Mouse (Mus musculus) left cerebral cortex, postnatal 4 days (tissue): ENCODE data around the gene Sema3a. TPM values are rescaled to one million over a fixed set of nuclear protein-coding genes. Genes with fewer than 3 reads are reported as not detected.
"Not testable (repeated sequence)": the region's sequence is repeated elsewhere in the genome, so short reads cannot be mapped to it uniquely, and the experiment has no call there.

Source experiments
- DNase-seq: peaks from one replicate; pipeline ENCODE4 v3.0.0-alpha.2; 2022
- intact Hi-C: fragments of 180-260 bp; cut with DNase I; formaldehyde crosslinking; loops from one replicate; pipeline ENCODE4 v1.15.1; 2025
- total RNA-seq, 2 experiments: library from RNA; stranded (reverse); gene quantifications; 2 replicates each; pipeline ENCODE4 v1.2.3; 2021

Sema3a gene
- total RNA-seq, 2 experiments from 2014 or later, result 39.1 to 39.6 TPM

DNA sequence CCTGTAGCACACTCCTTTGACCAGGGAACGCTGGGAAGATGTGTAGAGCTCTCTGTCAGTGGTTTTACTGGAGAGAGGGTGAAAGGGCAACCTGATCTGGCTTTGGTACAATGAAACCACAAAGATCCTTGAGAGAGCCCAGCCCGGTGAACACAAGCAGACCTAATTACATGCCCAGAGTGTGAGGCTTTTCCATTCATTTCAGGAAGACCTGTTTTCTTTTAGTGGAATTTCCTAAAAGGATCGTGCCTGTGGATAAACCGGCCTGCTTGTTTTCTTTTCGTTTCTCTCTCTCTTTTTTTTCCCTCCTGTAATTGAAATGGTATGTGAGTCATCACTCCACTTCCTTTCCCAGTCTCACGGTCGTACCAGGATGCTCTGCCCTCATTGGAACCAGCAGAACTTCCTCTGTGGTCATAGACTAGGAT is 401.8 kb downstream of the Sema3a start:
- intact Hi-C loops, result no loop called here
- DNase-seq, result no peak

- intact Hi-C loops, result no loop called here
These were observed 404.0 kb downstream of the Sema3a start for GRCm38 (mm10) chr5:13529226-13529625.

DNA sequence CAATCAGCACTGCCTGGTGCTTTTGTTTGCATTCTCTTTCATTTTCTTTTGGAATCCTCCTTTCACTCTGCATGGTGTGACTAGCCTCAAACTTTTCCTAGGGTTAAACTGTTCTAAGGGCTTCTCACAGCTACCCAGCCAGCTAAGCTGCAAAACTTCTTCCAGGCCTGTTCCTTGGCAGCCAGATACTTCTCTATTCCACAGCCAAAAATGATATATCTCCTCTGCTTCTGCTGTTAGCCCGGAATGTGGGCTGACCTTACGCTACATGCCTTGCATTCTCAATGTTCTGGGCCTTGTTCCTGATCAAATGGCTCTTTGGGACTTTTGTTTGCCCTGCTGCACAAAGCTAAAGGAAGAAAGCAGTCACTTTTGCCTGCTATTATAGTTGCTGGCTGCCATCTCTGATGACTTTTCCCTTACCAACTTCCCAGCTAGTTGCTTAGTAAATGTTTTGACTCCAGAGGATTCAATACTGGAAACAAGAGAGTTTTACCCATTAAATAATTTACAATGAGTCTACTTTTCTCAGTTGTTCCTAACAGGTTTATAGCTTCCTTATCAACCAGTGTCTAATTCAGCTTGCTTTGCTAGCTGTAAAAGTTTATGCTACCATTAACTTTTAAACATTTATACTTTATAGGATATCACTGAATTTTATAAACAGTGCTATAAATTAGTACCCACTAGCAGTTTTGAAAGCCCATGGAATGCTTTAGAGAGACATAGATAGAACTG is 422.4 kb downstream of the Sema3a start:
- DNase-seq, result peak; percentile 9
- intact Hi-C loops, result no loop called here

More at GRCm38 (mm10) chr5:13529226-13529625, 404.0 kb downstream of the Sema3a start:
- peak; percentile 1 for DNase-seq

DNA sequence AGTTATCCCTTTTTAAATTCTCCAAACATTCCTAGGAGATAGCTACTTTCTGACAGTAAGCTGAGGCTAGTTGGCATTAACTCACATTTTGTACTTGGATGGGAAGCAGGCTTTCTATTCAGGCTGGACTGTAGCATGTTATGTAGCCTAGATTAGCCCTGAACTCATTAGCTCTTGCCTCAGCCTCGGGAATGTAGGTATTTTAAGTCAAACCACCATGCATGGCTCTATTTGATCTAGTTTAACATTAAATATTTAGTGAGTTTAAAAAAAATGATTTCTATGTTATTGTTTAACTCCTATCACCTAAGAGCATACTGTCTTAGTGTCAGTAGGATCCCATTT is 423.0 kb downstream of the Sema3a start:
- no peak for DNase-seq
- intact Hi-C loops, result no loop called here

DNA sequence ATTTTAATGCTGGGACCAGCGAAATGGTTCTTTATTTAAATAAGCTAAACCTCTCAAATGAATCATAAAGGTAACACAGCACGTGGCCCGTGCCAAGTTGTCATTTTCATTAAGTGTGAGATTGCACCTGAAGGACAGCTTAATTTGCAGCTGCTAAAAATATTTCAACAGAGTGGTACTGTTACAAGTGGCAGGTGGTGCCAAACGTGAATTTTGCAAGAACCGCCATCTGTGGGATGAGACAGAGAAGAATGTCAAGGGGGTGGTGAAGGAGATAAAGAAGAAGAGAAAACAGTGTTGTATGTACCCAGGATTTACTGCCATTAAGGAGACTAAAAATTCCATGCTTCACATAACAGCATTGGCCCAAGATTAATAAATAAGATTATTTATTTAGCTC is 423.9 kb downstream of the Sema3a start:
- DNase-seq, result no peak
- intact Hi-C loops, result no loop called here

- intact Hi-C loops, result no loop called here
These were observed 425.7 kb downstream of the Sema3a start for GRCm38 (mm10) chr5:13550953-13551352.

DNA sequence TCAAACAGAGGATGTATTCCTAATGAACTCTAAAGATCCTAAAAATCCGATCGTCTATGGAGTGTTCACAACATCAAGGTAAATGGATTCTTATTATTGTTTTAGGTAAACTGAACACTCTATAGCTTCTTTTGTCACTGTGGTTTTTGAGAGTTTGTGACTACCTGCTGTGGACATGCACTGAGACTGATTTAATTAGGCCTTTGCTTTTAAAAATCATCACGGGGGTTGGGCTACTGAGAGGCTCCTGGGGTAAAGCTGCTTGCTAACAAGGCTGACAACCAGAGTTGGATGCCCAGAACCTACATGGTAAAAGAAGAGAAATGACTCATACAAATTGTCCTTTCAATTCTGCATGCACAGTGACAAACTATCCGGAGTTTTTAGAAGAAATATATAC is 432.0 kb downstream of the Sema3a start:
- DNase-seq, result no peak
- intact Hi-C loops, result no loop called here

More at GRCm38 (mm10) chr5:13550953-13551352, 425.7 kb downstream of the Sema3a start:
- no peak for DNase-seq

GRCm38 (mm10) chr5:13573867-13574266 is 448.7 kb downstream of the Sema3a start:
- no peak for DNase-seq
- intact Hi-C loops, result loop anchor here (10.0 kb wide), 1 partner anchor 169 kb away; no protein-coding TSS in a partner anchor

DNA sequence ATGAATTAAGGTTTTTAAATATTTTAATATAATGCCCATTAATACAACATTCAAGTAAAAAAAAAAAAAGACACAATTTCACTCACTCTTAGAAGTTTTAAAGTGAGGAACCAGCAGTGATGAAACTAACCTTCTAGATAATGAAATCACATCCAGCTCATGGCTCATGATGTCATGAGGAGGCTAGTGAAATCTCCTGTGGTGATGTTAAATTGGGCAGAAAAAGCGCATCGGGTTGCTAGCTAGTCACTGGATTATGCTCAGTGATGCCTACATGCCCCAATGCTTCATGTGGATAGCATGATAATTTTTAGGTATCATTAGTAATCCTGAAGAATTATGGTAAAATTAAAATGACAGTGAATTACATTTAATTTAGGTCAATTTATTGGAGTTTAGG is 453.9 kb downstream of the Sema3a start:
- DNase-seq, result peak; percentile 31
- intact Hi-C loops, result loop anchor here (10.0 kb wide), 1 partner anchor 174 kb away; no protein-coding TSS in a partner anchor

GRCm38 (mm10) chr5:13585559-13586207 is 460.5 kb downstream of the Sema3a start:
- no peak for DNase-seq
- intact Hi-C loops, result no loop called here

DNA sequence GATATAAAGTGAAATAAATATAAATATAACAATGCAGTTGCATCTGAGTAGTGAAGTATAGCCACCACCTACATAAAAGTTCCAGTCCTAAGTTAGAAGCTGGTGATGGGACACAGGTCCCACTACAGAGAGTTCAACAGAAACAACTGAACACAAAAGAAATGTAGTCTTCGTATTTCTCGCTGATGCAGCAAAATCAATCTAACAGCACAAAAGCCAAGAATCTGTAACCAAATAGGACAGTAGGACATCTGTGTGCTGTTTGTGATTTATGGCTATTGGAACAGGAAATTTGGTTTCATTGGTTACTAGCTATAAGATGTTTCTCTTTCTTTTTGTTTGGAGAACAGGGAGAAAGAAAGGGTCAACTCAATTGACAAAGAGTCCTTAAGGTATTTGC is 469.2 kb downstream of the Sema3a start:
- intact Hi-C loops, result no loop called here
- DNase-seq, result no peak

- intact Hi-C loops, result no loop called here
- no peak for DNase-seq
These were observed 486.4 kb downstream of the Sema3a start for GRCm38 (mm10) chr5:13611631-13612030.

- DNase-seq, result no peak
- intact Hi-C loops, result no loop called here
These were observed 486.9 kb downstream of the Sema3a start for GRCm38 (mm10) chr5:13612088-13612487.

- DNase-seq, intact Hi-C loops: not testable (repeated sequence)
These were observed 489.4 kb downstream of the Sema3a start for GRCm38 (mm10) chr5:13614575-13614974.

DNA sequence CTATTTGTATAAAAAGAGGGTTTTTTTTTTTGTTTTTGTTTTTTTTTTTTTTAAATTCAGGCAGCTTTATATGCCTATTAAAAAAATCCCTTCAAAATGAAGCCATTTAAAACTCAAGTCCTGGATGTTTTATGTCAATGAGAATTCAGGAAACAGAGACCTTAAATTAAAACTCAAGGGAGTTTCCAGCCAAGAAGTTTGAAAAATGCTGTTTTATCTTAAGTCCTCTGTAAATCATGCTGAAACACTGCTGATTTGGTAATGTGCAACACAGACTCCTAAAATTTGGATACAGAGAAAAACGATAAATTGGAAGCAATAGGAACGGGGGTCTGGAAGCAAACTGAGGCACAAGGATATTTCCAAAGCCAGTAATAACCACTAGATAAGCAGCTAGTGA is 490.7 kb downstream of the Sema3a start:
- no peak for DNase-seq
- intact Hi-C loops, result no loop called here

DNA sequence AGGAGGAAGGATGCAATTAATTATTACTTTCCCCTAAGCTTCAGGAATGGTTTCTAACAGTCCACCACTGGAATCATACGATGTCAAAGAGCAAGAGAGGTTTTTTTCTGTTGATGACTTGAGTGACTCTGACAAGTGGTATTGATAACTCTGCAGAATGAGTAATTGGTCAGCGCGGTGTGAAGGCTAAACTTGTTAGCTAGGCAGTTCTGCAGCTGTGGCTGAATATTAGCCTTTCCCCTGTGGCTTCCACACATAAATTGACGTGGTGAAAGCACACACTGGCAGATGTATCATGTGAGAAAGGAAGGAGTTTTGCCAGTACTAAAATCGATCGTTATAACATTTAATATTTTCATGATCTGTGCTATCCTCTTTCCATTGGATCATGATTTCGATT is 497.4 kb downstream of the Sema3a start:
- intact Hi-C loops, result no loop called here
- DNase-seq, result no peak

DNA sequence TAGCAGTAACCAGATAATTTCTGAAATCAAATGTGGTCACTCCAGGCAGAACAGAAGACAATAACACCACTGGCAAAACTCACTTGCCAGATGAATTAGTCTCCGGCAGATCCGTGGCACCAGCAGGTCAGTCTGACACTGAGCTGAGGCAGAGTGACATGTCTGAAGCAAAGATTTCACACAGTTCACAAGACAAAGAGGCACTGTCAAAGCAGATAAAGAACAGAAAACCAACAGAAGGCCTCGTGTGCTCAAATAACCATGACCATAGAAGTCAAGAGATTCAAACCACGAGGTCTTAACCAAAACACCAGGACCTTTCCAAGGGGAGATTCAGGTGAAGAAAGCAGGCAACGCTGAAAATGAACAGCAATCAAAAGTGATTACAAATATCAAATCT is 499.5 kb downstream of the Sema3a start:
- no peak for DNase-seq
- intact Hi-C loops, result no loop called here

DNA sequence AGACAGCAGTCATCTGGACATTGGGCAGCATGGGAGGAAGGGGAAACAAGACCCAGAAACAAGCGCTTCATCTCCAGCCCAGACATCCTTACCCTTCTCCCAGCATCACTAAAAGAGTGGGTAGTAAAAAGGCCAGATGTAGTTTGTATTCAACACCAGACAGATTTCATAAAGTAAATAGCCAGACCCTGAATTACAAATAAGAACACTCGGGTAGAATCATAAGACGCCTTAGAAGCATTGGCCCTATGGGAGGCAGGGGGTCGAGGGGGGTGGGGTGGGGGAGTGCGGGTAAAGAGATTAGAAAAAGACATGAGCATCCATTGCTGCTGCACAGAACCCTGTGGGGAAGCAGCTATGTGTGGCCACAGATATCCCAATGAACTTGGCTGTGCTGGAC is 500.9 kb downstream of the Sema3a start:
- DNase-seq, result no peak
- intact Hi-C loops, result no loop called here

- peak; percentile 81 for DNase-seq
- intact Hi-C loops, result loop anchor here (2.0 kb wide), 1 partner anchor 1066 kb away; no protein-coding TSS in a partner anchor
These were observed 503.5 kb downstream of the Sema3a start for GRCm38 (mm10) chr5:13628606-13629311.

- intact Hi-C loops, result loop anchor here (2.0 to 10.0 kb wide), 2 partner anchors 585 to 1067 kb away; no protein-coding TSS in a partner anchor
These were observed 504.7 kb downstream of the Sema3a start for GRCm38 (mm10) chr5:13629916-13630315.

GRCm38 (mm10) chr5:13630692-13631091 is 505.5 kb downstream of the Sema3a start:
- intact Hi-C loops, result loop anchor here (10.0 kb wide), 1 partner anchor 584 kb away; no protein-coding TSS in a partner anchor
- no peak for DNase-seq

More at GRCm38 (mm10) chr5:13629916-13630315, 504.7 kb downstream of the Sema3a start:
- DNase-seq, result no peak
